Mouse (Mus musculus): ENCODE data around the gene Cul4a. TPM values are rescaled to one million over a fixed set of nuclear protein-coding genes. Genes with fewer than 3 reads are reported as not detected.

The Cul4a gene
- polyA plus RNA-seq, 1 experiment: 3.6 TPM

- no peaks in the 10 kb centered on the region for H3K9me3 ChIP-seq (ENCODE audit: control insufficient read depth, low read length)
- H3K4me1 ChIP-seq (ENCODE audit: control insufficient read depth): peaks cover 58% of the 10 kb centered on the region
- peaks cover 74% of the 10 kb centered on the region for H3K36me3 ChIP-seq (ENCODE audit: control insufficient read depth)
- no peak for TF ChIP-seq GATA1 (IDR thresholded peaks at IDR 0.05; ENCODE audit: low read length)
- no peak for TF ChIP-seq TAL1 (IDR thresholded peaks at IDR 0.05; ENCODE audit: low read length)
- no peaks in the 10 kb centered on the region for H3K27me3 ChIP-seq (ENCODE audit: control insufficient read depth)
- H3K4me3 ChIP-seq (replicated peaks): no peak overlapping the region
Observed at GRCm38 (mm10) chr8:13164361-13164760, 58.9 kb downstream of the Cul4a start.

- peaks cover 3% of the 10 kb centered on the region; the same call in 1 of the 2 replicates for H3K4me1 ChIP-seq (ENCODE audit: control insufficient read depth)
- TF ChIP-seq GATA1 (IDR thresholded peaks at IDR 0.05; ENCODE audit: low read length) (no peak), TAL1 (IDR thresholded peaks at IDR 0.05; ENCODE audit: low read length) (no peak)
- no peak overlapping the region for H3K4me3 ChIP-seq (replicated peaks)
- H3K9me3 ChIP-seq (ENCODE audit: control insufficient read depth, low read length): no peaks in the 10 kb centered on the region
- peaks cover 100% of the 10 kb centered on the region for H3K36me3 ChIP-seq (ENCODE audit: control insufficient read depth)
- H3K27me3 ChIP-seq (ENCODE audit: control insufficient read depth): no peaks in the 10 kb centered on the region
Observed at GRCm38 (mm10) chr8:13170510-13170909, 65.1 kb downstream of the Cul4a start.

- Histone ChIP-seq H3K27me3 (ENCODE audit: control insufficient read depth) (no peaks in the 10 kb centered on the region), H3K36me3 (ENCODE audit: control insufficient read depth) (peaks cover 99% of the 10 kb centered on the region), H3K4me3 (replicated peaks) (no peak overlapping the region), H3K4me1 (ENCODE audit: control insufficient read depth) (peaks cover 1% of the 10 kb centered on the region; the same call in 1 of the 2 replicates), H3K9me3 (ENCODE audit: control insufficient read depth, low read length) (no peaks in the 10 kb centered on the region)
- no peak for TF ChIP-seq TAL1 (IDR thresholded peaks at IDR 0.05; ENCODE audit: low read length)
- TF ChIP-seq GATA1 (IDR thresholded peaks at IDR 0.05; ENCODE audit: low read length): no peak
Observed at GRCm38 (mm10) chr8:13174305-13174704, 68.9 kb downstream of the Cul4a start.

- Histone ChIP-seq H3K27me3 (ENCODE audit: control insufficient read depth) (no peaks in the 10 kb centered on the region), H3K36me3 (ENCODE audit: control insufficient read depth) (peaks cover 96% of the 10 kb centered on the region), H3K4me1 (ENCODE audit: control insufficient read depth) (peaks cover 1% of the 10 kb centered on the region), H3K4me3 (replicated peaks) (no peak overlapping the region), H3K9me3 (ENCODE audit: control insufficient read depth, low read length) (no peaks in the 10 kb centered on the region)
- TF ChIP-seq TAL1 (IDR thresholded peaks at IDR 0.05; ENCODE audit: low read length): no peak
- no peak for TF ChIP-seq GATA1 (IDR thresholded peaks at IDR 0.05; ENCODE audit: low read length)
Observed at GRCm38 (mm10) chr8:13174811-13175210, 69.4 kb downstream of the Cul4a start.

GRCm38 (mm10) chr8:13175650-13176049 is 70.2 kb downstream of the Cul4a start:
- Histone ChIP-seq H3K27me3 (ENCODE audit: control insufficient read depth) (no peaks in the 10 kb centered on the region), H3K9me3 (ENCODE audit: control insufficient read depth, low read length) (no peaks in the 10 kb centered on the region), H3K36me3 (ENCODE audit: control insufficient read depth) (peaks cover 87% of the 10 kb centered on the region), H3K4me3 (replicated peaks) (no peak overlapping the region), H3K4me1 (ENCODE audit: control insufficient read depth) (no peaks in the 10 kb centered on the region; the same call in none of the 2 replicates)
- no peak for TF ChIP-seq GATA1 (IDR thresholded peaks at IDR 0.05; ENCODE audit: low read length)
- TF ChIP-seq TAL1 (IDR thresholded peaks at IDR 0.05; ENCODE audit: low read length): no peak

GRCm38 (mm10) chr8:13177173-13177852 is 71.9 kb downstream of the Cul4a start:
- TF ChIP-seq GATA1 (IDR thresholded peaks at IDR 0.05; ENCODE audit: low read length) (no peak), TAL1 (IDR thresholded peaks at IDR 0.05; ENCODE audit: low read length) (no peak)
- Histone ChIP-seq H3K4me3 (replicated peaks) (no peak overlapping the region), H3K4me1 (ENCODE audit: control insufficient read depth) (peaks cover 16% of the 10 kb centered on the region), H3K36me3 (ENCODE audit: control insufficient read depth) (peaks cover 73% of the 10 kb centered on the region), H3K9me3 (ENCODE audit: control insufficient read depth, low read length) (no peaks in the 10 kb centered on the region), H3K27me3 (ENCODE audit: control insufficient read depth) (no peaks in the 10 kb centered on the region)

GRCm38 (mm10) chr8:13178137-13178536 is 72.7 kb downstream of the Cul4a start:
- no peaks in the 10 kb centered on the region for H3K27me3 ChIP-seq (ENCODE audit: control insufficient read depth)
- peaks cover 68% of the 10 kb centered on the region for H3K36me3 ChIP-seq (ENCODE audit: control insufficient read depth)
- H3K4me3 ChIP-seq (replicated peaks): no peak overlapping the region
- no peaks in the 10 kb centered on the region for H3K9me3 ChIP-seq (ENCODE audit: control insufficient read depth, low read length)
- H3K4me1 ChIP-seq (ENCODE audit: control insufficient read depth): peaks cover 19% of the 10 kb centered on the region
- no peak for TF ChIP-seq GATA1 (IDR thresholded peaks at IDR 0.05; ENCODE audit: low read length)
- no peak for TF ChIP-seq TAL1 (IDR thresholded peaks at IDR 0.05; ENCODE audit: low read length)

GRCm38 (mm10) chr8:13179482-13179881 is 74.1 kb downstream of the Cul4a start:
- Histone ChIP-seq H3K36me3 (ENCODE audit: control insufficient read depth) (peaks cover 63% of the 10 kb centered on the region), H3K27me3 (ENCODE audit: control insufficient read depth) (no peaks in the 10 kb centered on the region), H3K4me3 (replicated peaks) (no peak overlapping the region), H3K9me3 (ENCODE audit: control insufficient read depth, low read length) (no peaks in the 10 kb centered on the region), H3K4me1 (ENCODE audit: control insufficient read depth) (peaks cover 19% of the 10 kb centered on the region)
- TF ChIP-seq GATA1 (IDR thresholded peaks at IDR 0.05; ENCODE audit: low read length) (no peak), TAL1 (IDR thresholded peaks at IDR 0.05; ENCODE audit: low read length) (no peak)

GRCm38 (mm10) chr8:13179948-13180347 is 74.5 kb downstream of the Cul4a start:
- Histone ChIP-seq H3K36me3 (ENCODE audit: control insufficient read depth) (peaks cover 63% of the 10 kb centered on the region), H3K4me3 (replicated peaks) (no peak overlapping the region), H3K4me1 (ENCODE audit: control insufficient read depth) (peaks cover 19% of the 10 kb centered on the region), H3K9me3 (ENCODE audit: control insufficient read depth, low read length) (no peaks in the 10 kb centered on the region), H3K27me3 (ENCODE audit: control insufficient read depth) (no peaks in the 10 kb centered on the region)
- TF ChIP-seq TAL1 (IDR thresholded peaks at IDR 0.05; ENCODE audit: low read length): no peak
- no peak for TF ChIP-seq GATA1 (IDR thresholded peaks at IDR 0.05; ENCODE audit: low read length)

Measured in erythroblast, embryonic 14.5 days (primary cell).